ENCODE assay signal across 20 mouse cellular contexts in the genomic region with DNA sequence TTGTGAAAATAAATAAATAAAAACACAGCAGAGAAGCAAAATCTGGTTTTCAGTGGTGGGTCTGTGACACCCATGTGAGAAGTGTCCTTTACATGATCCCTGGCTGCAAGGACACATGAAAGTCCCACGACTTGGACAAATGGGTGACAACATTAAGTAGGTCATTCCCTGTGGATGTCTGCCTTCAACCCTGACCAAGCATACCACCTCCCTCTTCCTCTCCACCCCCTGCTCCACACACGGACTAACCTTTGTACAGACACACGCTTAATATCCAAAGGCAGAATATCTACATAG.
DNase-seq lines count a peak whose midpoint lies in the region; ATAC-seq and TF ChIP-seq lines count a peak whose summit lies in the region.
"Had no signal": no experiment of that assay in that cellular context is flagged by ENCODE, and none has a peak within 500 bp of the region (broad histone marks: within the 10 kb centered on the region; RNA-seq: fewer than 3 reads in every experiment).

No protein-coding gene starts in this region.

- no peak for TF ChIP-seq CTCF in hindbrain, postnatal 0 days (IDR thresholded peaks at IDR 0.05; ENCODE audit: low read depth)

- no peak overlapping the region for H3K27ac ChIP-seq in forebrain, embryonic 11.5 days (ENCODE audit: low read depth, low read length)
- no peak overlapping the region for H3K27ac ChIP-seq in forebrain, embryonic 16.5 days (ENCODE audit: low read length)
- no peak overlapping the region for H3K27ac ChIP-seq in intestine, embryonic 14.5 days (ENCODE audit: low read depth)
- no peak overlapping the region for H3K27ac ChIP-seq in intestine, embryonic 15.5 days
- peak overlapping the region; percentile 79 for H3K27ac ChIP-seq in hindbrain, postnatal 0 days
- H3K27ac ChIP-seq: embryonic facial prominence, embryonic 13.5 days; liver, embryonic 12.5 days had no signal

- H3K9me3 ChIP-seq in forebrain, embryonic 11.5 days (ENCODE audit: control insufficient read depth, low read length), result no peaks in the 10 kb centered on the region
- H3K9me3 ChIP-seq in forebrain, embryonic 16.5 days (ENCODE audit: control insufficient read depth, low read length), result no peaks in the 10 kb centered on the region
- no peaks in the 10 kb centered on the region for H3K9me3 ChIP-seq in intestine, embryonic 14.5 days (ENCODE audit: control insufficient read depth, low read length)
- H3K9me3 ChIP-seq in intestine, embryonic 15.5 days, result no peaks in the 10 kb centered on the region
- H3K9me3 ChIP-seq in hindbrain, postnatal 0 days (ENCODE audit: low read length), result no peaks in the 10 kb centered on the region
- H3K9me3 ChIP-seq: embryonic facial prominence, embryonic 13.5 days; liver, embryonic 12.5 days had no signal

- peak; percentile 38 for DNase-seq in forebrain, embryonic 11.5 days (ENCODE audit: low spot score)
- peak; percentile 13 for DNase-seq in intestine, embryonic 14.5 days (ENCODE audit: low spot score)
- DNase-seq in cerebellum, adult 9-11 months, result peak; percentile 67
- DNase-seq in hindbrain, postnatal 0 days (ENCODE audit: low spot score), result no peak
- DNase-seq in Muller cell, postnatal 12 days (ENCODE audit: inconsistent ontology term), result no peak
- DNase-seq: adrenal gland, postnatal 25 days; gastrocnemius, postnatal 25 days; heart, postnatal 14 days; kidney, adult 9 months; kidney, postnatal 25 days; lung, embryonic 14.5 days; lung, postnatal 4 days; right cerebral cortex, postnatal 4 days; thymus, adult 2 months had no signal

- peaks cover 11% of the 10 kb centered on the region for H3K4me1 ChIP-seq in forebrain, embryonic 11.5 days (replicated peaks; ENCODE audit: control insufficient read depth, insufficient read depth, low read length)
- peaks cover 17% of the 10 kb centered on the region for H3K4me1 ChIP-seq in forebrain, embryonic 16.5 days (replicated peaks; ENCODE audit: control insufficient read depth, insufficient read depth, low read length)
- no peaks in the 10 kb centered on the region for H3K4me1 ChIP-seq in intestine, embryonic 14.5 days (replicated peaks; ENCODE audit: control insufficient read depth, insufficient read depth, low read length)
- no peaks in the 10 kb centered on the region for H3K4me1 ChIP-seq in intestine, embryonic 15.5 days (replicated peaks)
- no peaks in the 10 kb centered on the region for H3K4me1 ChIP-seq in hindbrain, postnatal 0 days (ENCODE audit: insufficient read depth, low read length)
- H3K4me1 ChIP-seq: embryonic facial prominence, embryonic 13.5 days; liver, embryonic 12.5 days had no signal

- no peak overlapping the region for H3K4me3 ChIP-seq in forebrain, embryonic 11.5 days (ENCODE audit: low read depth, low read length)
- H3K4me3 ChIP-seq in forebrain, embryonic 16.5 days (replicated peaks; ENCODE audit: low read length), result no peak overlapping the region
- no peak overlapping the region for H3K4me3 ChIP-seq in intestine, embryonic 14.5 days (ENCODE audit: low read depth, low read length)
- H3K4me3 ChIP-seq in intestine, embryonic 15.5 days (replicated peaks), result no peak overlapping the region
- H3K4me3 ChIP-seq in hindbrain, postnatal 0 days (ENCODE audit: low read length), result no peak overlapping the region
- H3K4me3 ChIP-seq: embryonic facial prominence, embryonic 13.5 days; liver, embryonic 12.5 days had no signal

- WGBS in forebrain, embryonic 11.5 days, result 84% methylated on average over 3 of the region's 3 CpGs
- 69% methylated on average over 3 of the region's 3 CpGs for WGBS in forebrain, embryonic 16.5 days
- WGBS in intestine, embryonic 14.5 days, result 75% methylated on average over 3 of the region's 3 CpGs
- WGBS in intestine, embryonic 15.5 days, result 71% methylated on average over 3 of the region's 3 CpGs
- 54% methylated on average over 3 of the region's 3 CpGs for WGBS in hindbrain, postnatal 0 days

- H3K9ac ChIP-seq in forebrain, embryonic 11.5 days (ENCODE audit: low read length), result no peak overlapping the region
- H3K9ac ChIP-seq in forebrain, embryonic 16.5 days (replicated peaks; ENCODE audit: low read depth, low read length), result no peak overlapping the region
- H3K9ac ChIP-seq in intestine, embryonic 14.5 days (ENCODE audit: low read length), result no peak overlapping the region
- no peak overlapping the region for H3K9ac ChIP-seq in intestine, embryonic 15.5 days
- peak overlapping the region; percentile 21; the same call in 1 of the 2 replicates for H3K9ac ChIP-seq in hindbrain, postnatal 0 days (replicated peaks; ENCODE audit: low read length)
- H3K9ac ChIP-seq: embryonic facial prominence, embryonic 13.5 days; liver, embryonic 12.5 days; lung, embryonic 14.5 days had no signal

- H3K27me3 ChIP-seq in forebrain, embryonic 11.5 days (ENCODE audit: control insufficient read depth, insufficient read depth, low read length), result 0 out of 2 replicates have a peak, but pooled peaks cover 3% of the 10 kb centered on the region
- H3K27me3 ChIP-seq in forebrain, embryonic 16.5 days (replicated peaks; ENCODE audit: control insufficient read depth, insufficient read depth, low read length), result peaks cover 12% of the 10 kb centered on the region
- H3K27me3 ChIP-seq in intestine, embryonic 14.5 days (replicated peaks; ENCODE audit: control insufficient read depth, insufficient read depth, low read length), result no peaks in the 10 kb centered on the region
- H3K27me3 ChIP-seq in intestine, embryonic 15.5 days (replicated peaks), result no peaks in the 10 kb centered on the region
- H3K27me3 ChIP-seq in hindbrain, postnatal 0 days (ENCODE audit: insufficient read depth, low read length), result peaks cover 8% of the 10 kb centered on the region; the same call in 1 of the 2 replicates
- H3K27me3 ChIP-seq: CH12.LX; liver, embryonic 12.5 days had no signal

- no peaks in the 10 kb centered on the region for H3K36me3 ChIP-seq in forebrain, embryonic 11.5 days (ENCODE audit: control insufficient read depth, insufficient read depth, low read length)
- no peaks in the 10 kb centered on the region for H3K36me3 ChIP-seq in forebrain, embryonic 16.5 days (ENCODE audit: control insufficient read depth, insufficient read depth)
- H3K36me3 ChIP-seq in intestine, embryonic 14.5 days (ENCODE audit: control insufficient read depth, insufficient read depth, low read length), result no peaks in the 10 kb centered on the region
- H3K36me3 ChIP-seq in intestine, embryonic 15.5 days, result no peaks in the 10 kb centered on the region
- no peaks in the 10 kb centered on the region for H3K36me3 ChIP-seq in hindbrain, postnatal 0 days (ENCODE audit: insufficient read depth, low read length)
- H3K36me3 ChIP-seq: embryonic facial prominence, embryonic 13.5 days; liver, embryonic 12.5 days had no signal

- H3K4me2 ChIP-seq in forebrain, embryonic 11.5 days (ENCODE audit: low read depth, low read length, severe bottlenecking), result no peak overlapping the region
- H3K4me2 ChIP-seq in forebrain, embryonic 16.5 days (ENCODE audit: low read length), result no peak overlapping the region
- no peak overlapping the region for H3K4me2 ChIP-seq in intestine, embryonic 14.5 days (ENCODE audit: low read length)
- no peak overlapping the region for H3K4me2 ChIP-seq in intestine, embryonic 15.5 days (replicated peaks)
- H3K4me2 ChIP-seq in hindbrain, postnatal 0 days (ENCODE audit: low read depth, low read length), result peak overlapping the region; percentile 42
- H3K4me2 ChIP-seq: embryonic facial prominence, embryonic 13.5 days; liver, embryonic 12.5 days; lung, embryonic 14.5 days had no signal

- ATAC-seq in forebrain, embryonic 11.5 days (replicated peaks; ENCODE audit: low FRiP score), result no peak
- ATAC-seq in forebrain, embryonic 16.5 days, result no peak
- ATAC-seq in intestine, embryonic 14.5 days (replicated peaks; ENCODE audit: low FRiP score, low TSS enrichment, low read depth), result no peak
- no peak for ATAC-seq in intestine, embryonic 15.5 days
- no peak for ATAC-seq in hindbrain, postnatal 0 days
- ATAC-seq: inflammation-experienced regulatory T-cells, adult 6 months; liver, embryonic 12.5 days had no signal

Comparison
In these comparisons a context has a peak if more than half of its experiments do, and no peak if none do; other contexts are left out.
1. DNase-seq: peak in forebrain, embryonic 11.5 days (single experiment), intestine, embryonic 14.5 days (single experiment) and cerebellum, adult 9-11 months (single experiment); none in hindbrain, postnatal 0 days (single experiment) and Muller cell, postnatal 12 days (single experiment).